Mouse (Mus musculus): Measurements from ENCODE around the gene Eef2kmt.
"Not testable (repeated sequence)": the region's sequence is repeated elsewhere in the genome, so short reads cannot be mapped to it uniquely, and the experiment has no call there.

The Eef2kmt gene

DNA sequence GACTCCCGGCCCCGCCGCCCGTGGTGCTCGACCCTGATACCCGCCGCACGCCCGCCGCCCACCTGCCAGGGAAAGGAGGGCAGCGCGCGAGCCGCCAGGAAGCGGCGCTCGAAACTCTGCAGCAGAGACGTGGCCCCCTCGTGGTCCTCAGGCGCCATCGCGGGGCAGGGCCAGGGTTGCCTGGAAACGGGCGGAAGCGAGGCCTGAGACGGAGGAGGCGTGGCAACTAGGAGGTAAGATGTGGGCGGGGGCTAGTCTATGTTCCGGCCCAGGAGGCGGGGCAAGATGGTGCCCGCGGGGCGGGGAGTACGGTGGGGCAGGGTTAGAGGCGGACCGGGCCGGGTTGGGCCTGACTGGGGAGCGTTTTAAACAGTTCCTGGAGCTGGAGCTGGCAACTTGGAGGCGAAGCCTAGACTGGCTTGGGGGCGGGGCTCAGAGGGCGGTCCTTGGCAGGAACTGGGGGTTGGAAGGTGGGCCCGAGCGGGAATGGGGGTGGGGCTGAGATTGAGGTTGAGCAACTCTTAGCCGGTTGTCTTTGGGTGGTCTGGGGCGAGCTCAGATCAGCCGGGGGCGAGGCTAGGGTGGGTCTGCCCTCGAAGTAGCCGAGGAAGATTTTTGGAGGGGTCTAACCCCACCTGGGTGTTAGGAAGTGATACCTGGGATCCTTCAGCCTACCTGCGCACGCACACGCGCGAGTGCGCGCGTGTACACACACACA lies at the start of gene Eef2kmt:
Eef2kmt (minus strand) TSS at position 205 of the 718 bp plus-strand sequence.
- DNase-seq: peak; percentile 97

DNA sequence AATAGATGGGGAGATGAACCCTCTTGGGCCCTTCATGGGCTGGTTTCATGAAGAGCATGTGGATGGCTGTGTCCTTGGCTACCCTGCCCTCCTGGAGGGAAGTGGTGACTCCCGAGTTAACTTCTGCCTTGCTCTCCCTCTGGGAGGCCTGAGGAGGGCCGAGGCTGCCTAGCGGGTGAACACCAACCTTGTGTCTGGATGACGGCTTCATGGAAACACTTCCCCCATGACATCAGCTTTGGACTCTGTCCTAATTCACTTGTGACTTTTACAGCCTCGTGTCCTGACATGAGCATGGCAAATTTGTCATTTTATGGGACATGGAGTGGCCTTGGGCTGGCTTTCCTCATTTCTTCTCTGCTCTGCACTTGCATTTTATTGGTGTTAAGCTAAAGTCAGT lies 39.5 kb upstream of the Eef2kmt start:
- no peak for DNase-seq

DNA sequence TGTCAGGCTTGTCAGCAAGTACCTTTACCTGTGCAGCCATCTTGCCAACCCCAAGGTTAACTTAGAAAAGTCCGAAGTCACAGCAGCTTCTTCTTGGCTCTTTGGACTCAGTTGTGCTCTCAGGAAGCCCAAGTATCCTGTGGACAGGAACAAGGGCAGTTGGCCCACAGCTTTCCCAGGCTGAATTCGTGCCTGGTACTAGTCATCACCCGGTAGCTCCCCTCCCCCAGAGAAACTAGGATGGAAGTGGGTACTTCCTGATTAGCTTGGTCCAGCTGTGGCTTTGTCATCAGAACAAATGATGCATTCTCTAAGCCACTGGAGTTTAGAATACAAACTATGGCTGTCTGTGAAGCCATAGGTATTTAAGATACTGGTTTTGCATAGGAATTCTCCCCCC lies 29.6 kb upstream of the Eef2kmt start:
- no peak for DNase-seq

DNA sequence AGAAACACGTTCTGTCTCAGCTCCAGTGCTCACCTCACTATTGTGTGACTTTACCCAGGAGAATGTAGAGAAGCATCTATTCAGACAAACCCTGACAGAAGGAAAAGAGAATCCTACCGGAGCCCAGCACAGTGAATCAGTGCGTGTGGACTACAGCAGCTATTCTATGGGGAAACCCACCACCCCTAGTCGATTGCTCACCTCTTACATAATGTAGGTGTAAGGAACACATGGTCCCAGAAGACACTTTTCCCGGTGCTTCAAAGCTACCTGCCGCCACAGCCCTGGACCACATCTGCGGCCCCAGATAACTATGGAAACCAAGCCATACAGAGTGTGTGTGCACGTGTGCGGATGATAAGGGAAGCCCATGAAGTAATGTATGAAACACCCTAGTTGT lies 26.9 kb upstream of the Eef2kmt start:
- DNase-seq: no peak

DNA sequence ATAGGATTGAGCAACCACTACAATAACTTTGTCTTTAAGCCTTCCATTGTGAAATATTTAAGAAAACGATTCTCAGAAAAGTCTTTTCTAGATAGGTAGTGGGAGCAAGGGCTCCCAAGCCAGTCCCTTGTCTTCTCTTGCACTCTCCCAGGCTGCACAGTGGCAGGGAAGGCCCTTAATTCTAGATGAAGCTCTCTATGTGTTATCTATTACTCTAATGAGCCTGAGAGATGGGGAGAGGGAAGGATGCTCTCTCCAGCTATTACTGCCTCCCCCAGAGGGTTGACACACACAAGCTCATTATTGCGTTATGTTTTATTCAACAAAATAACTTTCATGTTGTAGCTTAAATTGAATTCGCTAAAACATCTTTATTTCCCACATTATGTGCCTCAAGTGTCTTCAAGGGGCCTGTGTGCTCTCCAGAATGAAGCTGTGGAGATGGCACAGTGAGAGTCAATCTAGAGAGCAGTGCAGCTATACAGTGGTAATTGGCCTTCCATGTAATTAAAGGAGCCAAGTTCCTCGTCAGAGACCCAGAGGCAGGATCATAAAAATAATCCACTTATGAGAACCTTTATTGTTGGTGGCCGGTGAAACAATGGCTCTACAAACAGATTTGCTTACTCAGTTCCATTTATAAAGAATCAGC lies 23.9 kb upstream of the Eef2kmt start:
- DNase-seq: no peak

DNA sequence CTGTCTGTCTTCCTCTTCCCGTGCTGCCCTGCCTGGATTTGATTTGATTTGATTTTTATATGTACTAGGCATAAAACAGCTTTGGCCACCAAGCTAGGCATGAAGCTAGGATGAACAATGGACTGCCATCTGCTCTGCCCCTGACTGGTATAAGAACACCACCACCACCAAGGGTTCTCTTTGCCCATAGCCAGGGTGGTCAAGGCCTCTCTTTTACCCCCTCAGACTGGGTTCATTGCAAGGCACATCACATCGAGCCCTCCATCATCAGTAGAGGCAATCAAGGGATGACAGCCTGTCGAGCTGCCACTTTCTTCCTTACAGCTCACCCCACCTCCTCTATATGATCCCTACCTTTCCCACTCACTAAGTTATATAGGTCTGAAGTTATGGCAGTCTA lies 16.6 kb upstream of the Eef2kmt start:
- DNase-seq: no peak

DNA sequence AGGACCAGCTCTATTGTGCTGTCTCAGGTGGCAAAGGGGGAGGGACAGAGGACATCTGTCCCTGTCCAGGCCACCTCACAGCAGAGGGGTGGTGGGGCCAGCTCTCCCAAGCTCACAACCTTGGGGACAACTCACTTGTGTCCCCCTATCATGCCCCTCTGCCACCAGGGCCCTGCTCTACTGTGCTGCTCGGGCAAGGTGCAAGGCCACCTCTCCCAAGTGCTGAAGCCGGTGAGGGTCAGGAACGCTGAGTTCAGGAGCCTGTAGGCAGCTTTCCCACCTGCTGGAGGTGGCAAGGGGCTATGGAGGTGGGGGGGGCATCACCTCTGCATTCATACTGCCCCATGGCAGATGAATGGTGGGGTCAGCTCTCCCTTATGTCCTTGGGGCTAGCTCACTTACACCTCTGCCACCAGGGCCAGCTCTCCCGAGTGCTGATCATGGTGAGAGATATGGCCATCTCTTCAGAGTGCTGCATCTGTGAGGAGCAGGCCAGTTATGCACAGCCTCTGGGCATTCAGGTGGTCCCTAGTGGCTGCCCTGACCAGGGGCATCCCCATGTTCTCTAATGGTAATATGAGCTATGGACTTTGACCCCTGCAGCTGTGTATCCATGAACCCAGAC lies 15.7 kb upstream of the Eef2kmt start:
- no peak for DNase-seq

DNA sequence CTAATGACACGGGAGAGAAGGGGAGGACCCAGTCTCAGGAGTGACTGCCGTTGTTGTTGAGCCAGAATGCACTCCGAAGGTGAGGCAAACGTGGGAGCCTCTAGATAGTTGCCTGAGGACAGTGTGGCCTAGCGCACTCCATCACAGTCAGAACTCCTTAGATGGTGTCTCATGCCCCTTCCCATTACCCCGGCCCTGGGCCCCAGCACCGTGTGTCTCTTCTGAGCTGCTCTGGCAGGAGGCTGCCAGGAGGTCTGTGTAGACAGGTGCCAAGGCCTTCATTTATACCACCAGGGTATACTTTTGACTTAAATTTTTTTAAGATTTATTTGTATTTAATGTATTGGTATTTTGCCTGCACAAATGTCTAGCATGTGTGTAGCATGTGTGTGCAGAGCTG lies 8.1 kb upstream of the Eef2kmt start:
- DNase-seq: no peak

DNA sequence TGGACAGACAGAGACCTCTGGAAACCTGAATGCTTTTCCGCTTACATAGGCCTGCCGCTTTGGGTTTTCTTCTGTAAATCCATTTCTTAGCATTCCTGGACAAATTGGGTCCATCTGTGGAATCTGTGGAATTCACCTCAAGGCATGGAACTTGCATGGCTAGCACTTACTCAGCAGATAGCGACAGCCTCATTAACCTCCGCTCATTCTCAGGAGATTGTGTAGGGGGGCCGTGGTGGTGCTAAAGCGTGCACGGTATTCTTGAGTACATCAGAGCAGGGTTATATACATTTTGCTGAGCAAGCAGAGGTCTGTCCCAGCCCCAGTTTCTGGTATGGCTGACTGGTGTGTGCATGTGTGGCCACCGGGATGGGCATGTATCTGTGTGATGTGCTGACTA lies 7.4 kb upstream of the Eef2kmt start:
- DNase-seq: no peak

DNA sequence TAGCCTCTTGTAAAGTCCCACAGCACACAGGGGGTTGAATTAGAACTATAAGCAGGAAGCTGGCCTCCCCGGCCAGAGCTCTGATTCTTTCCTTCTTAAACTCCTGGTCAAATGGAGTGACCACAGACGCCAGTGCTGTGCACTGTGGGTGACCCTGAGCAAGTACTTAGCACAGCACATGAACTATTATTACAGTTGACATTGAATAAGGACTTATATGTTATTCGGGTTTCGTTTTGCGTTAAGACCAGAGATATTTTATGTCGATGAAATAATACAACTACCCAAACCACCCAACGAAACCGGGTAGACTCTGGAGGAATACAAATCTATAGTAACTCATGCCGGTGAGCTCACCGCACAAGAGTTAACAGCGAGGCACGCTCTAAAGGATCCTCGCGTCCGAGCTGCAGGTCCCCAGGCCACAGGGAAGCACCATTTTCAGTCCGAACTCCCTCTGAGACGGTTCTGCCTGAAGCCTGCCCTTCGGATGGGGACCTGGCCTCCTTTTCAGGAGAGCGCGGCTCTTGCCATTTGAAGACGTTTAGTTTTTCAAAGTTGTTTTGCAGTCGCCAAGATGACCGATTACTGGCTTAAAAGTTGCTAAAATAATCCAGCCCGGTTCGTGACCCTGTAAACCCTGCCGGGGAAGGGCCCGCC lies 572 bp downstream of the Eef2kmt start:
- DNase-seq: no peak

DNA sequence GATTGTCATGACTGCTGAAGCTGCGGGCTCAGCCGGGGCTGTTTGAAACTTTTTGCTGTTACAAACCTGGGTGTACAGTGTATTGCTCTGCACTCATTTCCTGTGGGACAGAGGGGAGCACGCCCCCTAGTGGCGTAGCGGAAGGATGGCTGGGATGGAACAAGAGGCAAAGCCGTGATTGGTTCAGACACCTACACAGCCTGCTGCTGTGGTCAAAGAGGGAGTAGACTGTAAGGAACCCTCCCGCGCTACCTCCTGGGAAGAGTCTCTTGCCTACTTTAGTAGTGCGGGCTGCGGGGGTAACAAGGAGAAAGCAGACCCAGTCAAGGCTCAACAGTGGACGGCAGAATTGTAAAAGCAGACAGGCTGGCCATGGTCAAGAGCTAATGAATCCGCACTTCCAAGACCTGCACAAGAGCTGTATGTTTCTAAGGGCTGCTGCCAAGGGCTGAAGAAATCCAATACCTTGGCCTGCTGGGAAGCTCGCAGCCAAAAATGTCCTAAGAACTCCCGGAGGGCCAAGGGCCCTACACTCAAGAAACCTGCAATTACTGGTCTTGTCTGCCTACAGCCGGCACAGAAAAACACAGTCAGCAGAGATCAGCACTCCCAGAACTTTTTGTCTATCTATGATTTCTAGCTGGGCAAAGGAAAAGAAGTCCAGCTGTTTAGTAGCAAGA lies 1.3 kb downstream of the Eef2kmt start:
- DNase-seq: peak; percentile 60

DNA sequence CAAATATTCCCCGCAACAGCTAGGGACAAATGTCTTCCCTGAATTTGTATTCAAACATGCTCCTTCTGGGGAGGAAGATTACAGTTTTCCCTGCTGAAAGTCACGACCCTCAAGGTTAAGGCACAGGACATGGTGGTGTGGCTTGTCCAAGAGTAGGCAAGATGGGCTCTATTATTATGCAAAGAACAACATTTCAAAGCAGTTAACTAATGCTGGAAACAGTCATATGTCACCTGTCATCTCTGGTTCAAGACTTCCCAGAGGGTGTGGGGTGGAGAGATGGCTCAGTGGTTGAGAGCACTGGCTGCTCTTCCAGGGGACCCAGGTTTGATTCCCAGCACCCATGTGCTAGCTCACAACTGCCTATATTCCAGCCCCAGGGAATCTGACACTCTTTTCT lies 3.5 kb downstream of the Eef2kmt start:
- DNase-seq: no peak

DNA sequence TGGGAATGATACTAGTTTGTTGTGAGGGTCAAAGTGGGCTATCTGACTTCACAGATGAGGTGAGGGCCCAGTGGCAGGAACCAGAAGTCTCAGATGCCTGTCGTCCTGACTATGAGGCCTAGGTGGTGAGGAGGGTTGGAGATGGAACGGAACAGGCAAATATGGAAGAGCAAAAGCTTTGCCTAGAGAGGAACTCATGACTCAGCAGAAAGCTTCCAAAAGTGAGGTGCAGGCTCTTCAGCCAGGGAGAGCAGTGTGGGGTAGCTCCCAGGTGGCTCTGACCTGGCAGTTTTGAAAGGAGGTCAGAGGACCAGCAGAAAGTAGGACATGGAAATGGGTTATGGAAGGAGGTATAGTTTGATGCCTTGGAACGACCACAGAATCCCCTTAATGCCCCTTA lies 4.9 kb downstream of the Eef2kmt start:
- DNase-seq: no peak

DNA sequence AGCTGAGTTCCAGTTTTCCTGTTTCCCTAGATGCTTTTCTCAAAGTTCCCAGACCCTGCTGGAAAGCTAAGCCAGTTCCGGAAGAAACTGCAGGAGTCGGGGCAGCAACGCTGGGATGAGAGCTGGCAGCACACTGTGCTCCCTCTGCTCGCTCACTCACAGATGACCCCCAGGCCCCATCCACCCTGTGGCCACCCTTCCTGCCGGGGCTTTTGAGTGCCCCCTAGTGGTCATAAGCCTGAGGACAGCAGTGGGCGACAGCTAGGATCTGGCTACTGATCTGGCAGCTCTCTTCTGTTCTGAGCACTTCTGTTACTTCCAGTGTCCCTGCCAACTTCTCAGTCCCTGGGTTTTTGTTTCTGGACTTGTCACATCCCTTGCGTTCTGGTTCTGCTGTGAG lies 11.4 kb downstream of the Eef2kmt start:
- peak; percentile 55 for DNase-seq

DNA sequence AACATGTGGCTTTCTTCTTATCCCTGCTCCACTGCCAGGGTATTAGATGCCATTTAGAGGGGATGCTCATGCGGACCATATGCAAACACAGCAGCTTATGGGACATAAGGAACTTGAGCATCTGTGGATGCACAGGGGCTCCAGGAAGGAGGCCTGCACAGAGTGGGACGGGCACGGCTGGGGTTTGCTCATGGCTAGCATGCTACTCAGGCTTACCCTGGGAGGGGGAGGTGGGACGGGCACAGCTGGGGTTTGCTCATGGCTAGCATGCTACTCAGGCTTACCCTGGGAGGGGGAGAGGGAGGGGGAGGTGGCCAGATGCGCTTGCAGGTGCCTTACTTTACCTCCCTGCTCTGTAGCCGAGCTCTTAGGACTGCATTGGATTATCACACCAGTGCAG lies 12.9 kb downstream of the Eef2kmt start:
- no peak for DNase-seq

DNA sequence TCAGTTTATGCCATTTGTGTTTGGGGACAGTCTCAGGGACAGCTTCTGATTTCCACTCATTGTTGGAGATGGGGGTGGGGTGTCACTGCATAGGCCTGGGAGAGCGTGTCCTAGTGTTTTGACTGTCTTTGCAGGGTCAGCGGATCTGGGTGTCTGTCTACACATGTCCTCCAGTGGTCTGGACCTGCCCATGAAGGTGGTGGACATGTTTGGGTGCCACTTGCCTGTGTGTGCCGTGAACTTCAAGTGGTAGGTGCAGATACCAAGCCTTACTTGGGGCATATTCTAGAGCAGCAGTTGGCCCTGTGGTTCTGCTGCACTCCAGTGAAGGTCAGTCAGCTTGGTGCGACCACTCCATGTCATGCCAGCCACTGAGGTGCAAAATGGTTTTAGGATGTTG lies 13.4 kb downstream of the Eef2kmt start:
- DNase-seq: no peak

DNA sequence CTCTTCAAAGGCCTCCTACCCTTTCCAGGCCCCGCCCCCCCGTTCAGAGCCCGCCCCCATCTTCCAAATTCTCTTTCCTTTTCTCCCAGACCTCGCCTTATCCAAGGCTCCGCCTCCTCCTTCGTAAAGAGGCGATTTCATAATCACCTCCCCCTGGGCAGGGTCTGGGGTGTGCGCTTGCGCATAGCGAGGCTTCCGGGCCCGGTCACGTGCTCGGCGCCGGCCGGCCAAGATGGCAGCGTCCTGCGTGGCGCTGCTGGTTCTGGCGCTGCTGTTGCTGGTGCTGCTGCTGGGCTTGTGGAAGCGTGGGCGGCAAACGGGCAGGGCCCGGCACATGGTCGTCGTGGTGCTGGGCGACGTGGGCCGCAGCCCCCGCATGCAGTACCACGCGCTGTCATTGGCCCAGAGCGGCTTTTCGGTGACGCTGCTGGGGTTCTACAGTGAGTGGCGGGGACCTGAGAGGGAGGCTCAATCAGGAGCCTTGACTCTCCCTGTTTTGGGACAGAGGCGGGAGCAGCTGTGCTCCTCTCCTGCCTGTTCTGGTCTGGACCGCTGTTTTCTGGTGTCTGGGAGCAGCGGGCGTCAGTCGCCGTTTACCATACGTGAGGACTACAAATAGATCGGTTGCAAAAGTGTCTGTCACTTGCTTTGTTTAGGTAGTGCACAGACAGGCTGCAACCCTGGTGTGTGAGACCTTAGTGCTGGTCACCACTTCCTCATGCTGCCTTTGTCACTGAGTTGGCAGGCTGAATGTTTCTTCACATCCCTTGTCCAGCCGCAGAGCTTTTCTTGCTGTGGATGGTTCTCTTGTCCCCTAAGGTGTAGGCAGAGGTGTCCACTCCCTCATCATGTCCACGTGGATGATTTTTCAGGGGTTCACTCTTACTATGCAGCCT lies 22.1 kb downstream of the Eef2kmt start, which contains the start of gene Alg1:
Alg1 (plus strand) TSS at position 204 of the 896 bp plus-strand sequence.
- peak; percentile 95 for DNase-seq

DNA sequence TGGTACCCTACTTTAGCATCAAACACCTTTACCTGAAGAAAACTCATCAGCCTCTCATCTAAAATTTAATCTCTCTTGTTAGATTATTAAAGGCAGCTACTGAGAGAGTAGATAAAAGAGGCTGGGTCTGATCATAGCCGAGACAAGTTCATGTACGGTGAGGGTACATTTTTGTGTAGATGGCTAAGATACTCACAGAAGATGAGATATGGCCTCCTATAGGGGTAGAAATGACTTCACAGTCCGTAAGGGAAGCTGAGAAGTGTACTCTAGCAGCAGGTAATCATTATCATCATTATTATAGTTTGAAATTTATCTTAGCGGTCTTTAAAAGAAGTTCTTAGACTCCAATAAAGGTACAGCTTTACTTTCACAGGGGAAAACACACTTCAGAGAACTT lies 22.8 kb downstream of the Eef2kmt start:
- no peak for DNase-seq

DNA sequence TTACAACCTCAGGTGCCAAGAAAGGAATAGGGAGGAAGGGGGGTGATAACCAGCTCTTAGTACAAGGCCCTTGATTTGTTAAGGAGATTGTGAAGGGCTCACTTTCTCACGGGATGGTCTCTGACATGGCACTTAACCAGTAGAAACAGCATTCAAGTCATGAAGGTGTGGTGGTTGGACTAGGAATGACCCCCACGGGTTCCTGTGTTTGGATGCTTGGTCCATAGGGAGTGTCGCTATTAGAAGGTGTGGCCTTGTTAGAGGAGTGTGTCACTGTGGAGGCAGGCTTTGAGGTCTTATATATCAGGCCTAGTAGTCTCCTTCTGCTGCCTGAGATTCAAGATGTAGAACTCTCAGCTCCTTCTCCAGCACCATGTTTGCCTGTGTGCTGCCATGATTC lies 27.7 kb downstream of the Eef2kmt start:
- not testable (repeated sequence) for DNase-seq

DNA sequence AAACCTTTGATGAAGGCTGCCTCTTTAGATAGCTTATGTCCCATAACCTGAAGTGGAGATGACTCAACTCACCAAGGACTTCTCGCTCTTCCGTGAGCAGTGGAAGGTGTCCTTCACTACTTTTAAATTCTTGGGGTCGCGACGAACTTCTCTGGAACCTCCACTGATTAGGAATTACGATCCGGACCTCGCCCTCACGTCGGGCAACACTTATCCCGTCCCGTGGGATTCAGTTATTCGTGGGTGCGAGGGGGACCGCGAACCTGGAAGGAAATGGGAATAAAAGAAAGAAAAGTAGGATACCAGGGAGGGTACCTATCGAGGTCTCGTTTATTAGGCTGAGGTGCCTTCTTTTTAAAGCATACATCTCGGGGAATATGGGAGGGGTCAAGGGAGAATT lies 28.3 kb downstream of the Eef2kmt start:
- DNase-seq: not testable (repeated sequence)

DNA sequence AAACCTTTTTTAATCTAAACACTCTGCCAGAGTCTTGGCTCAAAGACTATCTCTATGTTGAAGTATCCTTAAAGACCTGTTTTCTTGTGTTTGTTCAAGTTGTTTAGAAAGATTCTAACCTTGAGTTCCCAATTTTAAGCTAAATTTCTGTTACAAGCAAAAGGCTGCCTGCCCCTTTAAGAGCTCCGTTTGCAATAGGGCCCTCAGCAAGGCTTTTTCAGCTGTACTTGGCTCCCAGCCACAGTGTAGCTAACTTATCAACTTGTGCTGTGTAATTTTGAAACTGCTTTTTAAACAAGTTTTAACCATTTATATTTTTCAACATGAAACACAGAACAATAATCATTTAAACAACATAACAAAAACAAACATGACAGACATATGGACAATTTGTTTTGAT lies 29.2 kb downstream of the Eef2kmt start:
- not testable (repeated sequence) for DNase-seq

DNA sequence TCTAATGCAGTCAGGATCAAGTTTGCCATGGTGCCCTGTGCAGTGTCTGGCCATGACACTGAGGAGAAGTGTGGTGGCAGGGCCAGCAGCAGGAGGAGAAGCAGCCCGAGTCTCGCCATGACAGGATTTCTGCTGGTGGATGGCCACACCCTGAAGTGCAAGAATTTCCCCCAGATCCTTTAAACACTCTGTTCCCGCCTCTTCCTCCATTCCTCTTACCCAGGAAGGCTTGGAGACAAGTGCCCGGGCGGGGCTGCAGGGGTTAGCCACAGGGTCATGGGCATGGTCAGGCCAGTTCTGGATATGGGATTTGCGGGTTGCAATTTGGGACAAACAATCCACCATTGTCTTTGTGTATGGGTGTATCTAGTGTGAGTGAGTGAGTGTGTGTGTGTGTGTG lies 33.6 kb downstream of the Eef2kmt start, which contains the start of gene AU021092:
AU021092 (minus strand) TSS at position 160 of the 400 bp plus-strand sequence.
- DNase-seq: no peak

All from right cerebral cortex, postnatal 14 days (tissue).